Mouse (Mus musculus) embryonic facial prominence, embryonic 12.5 days (tissue): ENCODE measurements at regions not wholly inside any gene's neighbourhood (a gene's known extent, or its start where the extent isn't known, plus 50 kb on each side); places are given as distances from the start of the nearest gene placed in this dataset.

Experiments
- ATAC-seq: fragments of 200-750 bp; cut with Nextera tagmentation; 2 replicates; pipeline ENCODE4 v1.8.0; 2017; ENCODE audit not compliant: insufficient number of reproducible peaks, insufficient read depth, low FRiP score, low TSS enrichment
- H3K27ac ChIP-seq: fragments of 300-500 bp; sonication (generic); 2 replicates; pipeline ENCODE4 v1.5.1; 2016; ENCODE audit warnings: mild to moderate bottlenecking
- H3K27me3 ChIP-seq: fragments of 300-500 bp; sonication (generic); 2 replicates; pipeline ENCODE4 v1.6.1; 2016; ENCODE audit warnings: mild to moderate bottlenecking, moderate library complexity
- H3K36me3 ChIP-seq: fragments of 300-500 bp; sonication (generic); 2 replicates; pipeline ENCODE4 v1.6.1; 2016; ENCODE audit warnings: mild to moderate bottlenecking
- H3K4me1 ChIP-seq: fragments of 300-500 bp; sonication (generic); 2 replicates; pipeline ENCODE4 v1.6.1; 2016
- H3K4me2 ChIP-seq: fragments of 300-500 bp; sonication (generic); replicated peaks from 2 replicates; pipeline ENCODE4 v1.6.1; 2016; ENCODE audit warnings: mild to moderate bottlenecking, moderate library complexity
- H3K4me3 ChIP-seq: fragments of 300-500 bp; sonication (generic); 2 replicates; pipeline ENCODE4 v1.5.1; 2016; ENCODE audit warnings: mild to moderate bottlenecking
- H3K9ac ChIP-seq: fragments of 300-500 bp; sonication (generic); 2 replicates; pipeline ENCODE4 v1.6.1; 2016; ENCODE audit warnings: mild to moderate bottlenecking, moderate library complexity
- H3K9me3 ChIP-seq: fragments of 300-500 bp; sonication (generic); 2 replicates; pipeline ENCODE4 v1.6.1; 2016; ENCODE audit warnings: mild to moderate bottlenecking, moderate library complexity
- WGBS: fragments of 180-500 bp; shearing (Covaris S2); methylation state at CpG from one replicate; pipeline ENCODE4 v1.1.7; 2016; 5-methylcytosine and 5-hydroxymethylcytosine counted together

- no peak overlapping the region for H3K4me2 ChIP-seq
- 81% methylated on average over 3 of the region's 3 CpGs for WGBS
- ATAC-seq = no peak
- H3K4me1 ChIP-seq = no peaks in the 10 kb centered on the region
- peaks cover 1% of the 10 kb centered on the region; the same call in 1 of the 2 replicates for H3K27me3 ChIP-seq
- H3K9ac ChIP-seq = no peak overlapping the region
- no peaks in the 10 kb centered on the region for H3K9me3 ChIP-seq
- H3K4me3 ChIP-seq = no peak overlapping the region
- H3K36me3 ChIP-seq = no peaks in the 10 kb centered on the region
- no peak overlapping the region for H3K27ac ChIP-seq
These were observed 71.2 kb upstream of the A230072I06Rik start for GRCm38 (mm10) chr8:12207412-12207811.

DNA sequence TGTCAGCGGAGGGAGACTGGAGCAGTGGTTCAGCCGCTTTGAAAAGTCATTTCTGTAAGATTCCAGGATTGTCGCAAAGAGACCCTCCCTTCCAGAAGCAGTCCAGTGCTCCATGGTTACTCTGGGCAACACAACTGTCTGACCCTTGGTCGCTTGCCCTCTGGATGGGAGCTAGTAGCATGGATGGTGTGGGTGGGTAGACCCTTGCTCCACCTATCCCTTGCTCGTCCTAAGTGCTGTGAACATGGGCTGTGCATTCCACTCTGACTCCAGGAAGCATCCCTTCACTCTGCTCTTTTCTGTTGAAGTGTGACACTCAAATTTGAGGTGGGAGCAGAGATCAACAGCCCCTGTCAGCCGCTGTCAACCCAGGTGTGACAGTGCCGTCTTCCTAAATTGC is 64.8 kb upstream of the A230072I06Rik start:
- Histone ChIP-seq H3K4me3 (no peak overlapping the region), H3K9ac (no peak overlapping the region)

DNA sequence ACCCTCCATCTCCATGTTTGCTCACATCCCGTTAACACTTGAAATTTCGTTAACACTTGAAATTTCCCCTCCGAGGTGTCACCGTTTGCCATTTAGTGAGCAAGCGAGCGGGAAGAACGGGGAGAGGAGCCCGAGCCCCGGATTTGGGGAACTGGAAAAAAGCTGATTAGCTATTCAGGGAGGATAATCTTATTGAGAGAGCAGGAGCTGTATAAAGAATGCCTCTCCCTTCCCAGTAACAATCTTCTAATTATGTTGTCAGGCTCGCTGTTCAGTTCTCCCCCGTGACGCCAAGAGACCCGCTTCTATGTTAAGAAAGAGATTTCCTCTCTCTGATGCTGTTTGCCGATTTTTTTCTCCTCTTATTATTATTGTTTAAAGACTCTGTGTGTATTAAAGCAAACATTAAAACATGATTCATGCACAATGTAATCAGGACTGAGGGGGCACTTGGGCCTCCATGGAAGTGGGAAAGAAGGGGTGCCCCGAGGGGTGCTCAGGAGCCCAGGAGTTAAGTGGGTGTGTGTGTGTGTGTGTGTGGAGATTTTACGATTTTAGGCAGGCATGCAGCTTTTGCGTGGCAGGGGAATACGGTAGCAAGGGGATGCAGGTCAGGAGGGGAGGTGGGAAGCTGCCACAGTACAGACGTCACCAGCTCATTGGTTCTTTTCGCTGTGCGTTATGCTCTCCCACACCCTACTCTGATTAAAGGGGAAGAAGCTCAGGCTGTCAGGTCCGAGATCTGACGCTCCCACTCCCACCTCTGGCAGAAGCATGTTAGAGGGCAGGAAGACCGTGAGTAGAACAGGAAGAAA is 64.2 kb upstream of the A230072I06Rik start:
- peaks cover 7% of the 10 kb centered on the region for H3K4me1 ChIP-seq
- ATAC-seq = no peak
- 0 out of 2 replicates have a peak overlapping the region, but pooled peaks have one; percentile 9 for H3K4me2 ChIP-seq
- no peak overlapping the region for H3K4me3 ChIP-seq
- H3K36me3 ChIP-seq = no peaks in the 10 kb centered on the region
- H3K9me3 ChIP-seq = no peaks in the 10 kb centered on the region
- whole genome bisulfite sequencing = 31% methylated on average over 24 of the region's 24 CpGs
- no peak overlapping the region for H3K9ac ChIP-seq
- H3K27ac ChIP-seq = no peak overlapping the region
- peaks cover 15% of the 10 kb centered on the region for H3K27me3 ChIP-seq

More for the DNA sequence above, 64.8 kb upstream of the A230072I06Rik start:
- Histone ChIP-seq H3K4me1 (peaks cover 7% of the 10 kb centered on the region), H3K9me3 (no peaks in the 10 kb centered on the region), H3K27me3 (peaks cover 15% of the 10 kb centered on the region), H3K36me3 (no peaks in the 10 kb centered on the region), H3K27ac (no peak overlapping the region), H3K4me2 (no peak overlapping the region)
- ATAC-seq = no peak
- 63% methylated on average over 7 of the region's 7 CpGs for WGBS

DNA sequence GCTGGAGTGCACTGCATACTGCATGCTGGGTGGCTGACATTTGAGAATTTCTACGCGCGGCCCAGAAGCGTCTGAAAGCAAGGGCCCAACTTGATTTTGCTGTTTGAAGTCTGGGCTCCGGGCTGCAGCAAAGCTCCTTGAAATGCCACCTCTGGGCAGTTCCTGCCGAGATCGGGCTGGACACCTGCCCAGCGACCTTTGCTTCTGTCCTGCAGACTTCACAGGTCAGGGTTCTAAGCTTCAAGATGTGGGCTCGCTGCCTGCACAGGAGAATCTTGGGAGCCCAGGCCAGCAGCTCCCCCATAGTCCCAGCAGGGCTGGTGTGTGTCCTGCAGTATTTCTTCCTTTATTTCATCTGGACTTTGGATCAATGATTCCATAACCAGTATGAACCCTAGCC is 57.1 kb upstream of the A230072I06Rik start:
- Histone ChIP-seq H3K9me3 (no peaks in the 10 kb centered on the region), H3K27me3 (no peaks in the 10 kb centered on the region; the same call in 1 of the 2 replicates), H3K4me2 (no peak overlapping the region), H3K4me3 (no peak overlapping the region), H3K36me3 (no peaks in the 10 kb centered on the region), H3K4me1 (no peaks in the 10 kb centered on the region), H3K27ac (no peak overlapping the region), H3K9ac (no peak overlapping the region)
- no peak for ATAC-seq
- WGBS = 64% methylated on average over 9 of the region's 9 CpGs

DNA sequence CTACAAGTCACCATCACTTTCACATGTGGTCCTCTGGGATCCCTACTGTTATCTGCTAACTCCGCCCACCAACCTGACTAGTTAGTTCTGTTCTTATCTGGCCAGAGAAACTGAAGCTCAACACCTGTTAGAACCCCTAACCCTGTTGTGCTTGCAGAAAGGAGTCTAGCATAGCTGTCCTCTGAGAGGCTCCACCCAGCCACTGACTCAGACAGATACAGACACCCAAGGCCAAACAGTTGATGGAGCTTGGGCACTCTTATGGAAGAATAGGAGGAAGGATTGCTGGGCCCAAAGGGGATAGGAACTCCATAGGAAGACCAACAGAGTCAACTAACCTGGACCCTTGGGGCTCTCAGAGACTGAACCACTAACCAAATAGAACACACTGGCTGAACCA is 55.2 kb upstream of the A230072I06Rik start:
- Histone ChIP-seq H3K4me3 (no peak overlapping the region), H3K4me1 (no peaks in the 10 kb centered on the region), H3K36me3 (no peaks in the 10 kb centered on the region), H3K27me3 (no peaks in the 10 kb centered on the region; the same call in 1 of the 2 replicates), H3K9ac (no peak overlapping the region), H3K27ac (no peak overlapping the region), H3K4me2 (no peak overlapping the region), H3K9me3 (no peaks in the 10 kb centered on the region)
- 94% methylated on average over 1 of the region's 1 CpGs for WGBS
- no peak for ATAC-seq
